ENCODE assay signal across 26 mouse cellular contexts in genomic region chr2:163826494-163826893, GRCm38 (mm10). TPM values are rescaled to one million over a fixed set of nuclear protein-coding genes. Genes with fewer than 3 reads are reported as not detected.
DNase-seq lines count a peak whose midpoint lies in the region; ATAC-seq and TF ChIP-seq lines count a peak whose summit lies in the region.
"Had no signal": no experiment of that assay in that cellular context is flagged by ENCODE, and none has a peak within 500 bp of the region (broad histone marks: within the 10 kb centered on the region; RNA-seq: fewer than 3 reads in every experiment).

No protein-coding gene starts in this region.

- H3ac ChIP-seq in C2C12 (ENCODE audit: control insufficient read depth, insufficient read length, low read depth): no peak overlapping the region

- no peak for TF ChIP-seq CTCF in C2C12 (IDR thresholded peaks at IDR 0.05; ENCODE audit: control insufficient read depth, insufficient read depth, insufficient read length)

- H3K27me3 ChIP-seq in C2C12 (ENCODE audit: control insufficient read depth, insufficient read depth, insufficient read length): no peaks in the 10 kb centered on the region
- H3K27me3 ChIP-seq: forebrain, embryonic 15.5 days; midbrain, embryonic 15.5 days had no signal

- no peak; the same call in none of the 2 replicates for ATAC-seq in megakaryocyte progenitor cell, adult 5-6 weeks (replicated peaks; ENCODE audit: poor library complexity)
- ATAC-seq: forebrain, embryonic 15.5 days; midbrain, embryonic 15.5 days had no signal

- H3K4me3 ChIP-seq in C2C12 (ENCODE audit: insufficient read depth, poor library complexity, severe bottlenecking): no peak overlapping the region
- H3K4me3 ChIP-seq: erythroblast, embryonic 14.5 days; forebrain, embryonic 15.5 days; heart, embryonic 15.5 days; hindbrain, embryonic 10.5 days; layer of hippocampus, adult 2 months; midbrain, embryonic 15.5 days had no signal

- H3K79me2 ChIP-seq in C2C12 (ENCODE audit: control insufficient read depth, insufficient read depth): no peaks in the 10 kb centered on the region

- no peaks in the 10 kb centered on the region for H3K36me3 ChIP-seq in C2C12 (ENCODE audit: control insufficient read depth, insufficient read depth)
- H3K36me3 ChIP-seq: forebrain, embryonic 15.5 days; heart, embryonic 15.5 days; hindbrain, embryonic 10.5 days; midbrain, embryonic 15.5 days had no signal

- H3K79me3 ChIP-seq in C2C12 (ENCODE audit: low read depth): no peaks in the 10 kb centered on the region

- DNase-seq in adrenal gland, postnatal 36 days: peak; percentile 28 to 35
- DNase-seq in adrenal gland, adult 18-20 months (ENCODE audit: low spot score in 2 of 2): no peak
- peak; percentile 68 for DNase-seq in fibroblast of lung, adult 2 months (ENCODE audit: low read depth)
- DNase-seq in lung, postnatal 25 days (ENCODE audit: low spot score): peak; percentile 55
- no peak for DNase-seq in spleen, postnatal 36 days (ENCODE audit: low spot score in 2 of 2)
- DNase-seq in kidney, adult 11 months: no peak
- DNase-seq: cerebellum, adult 18-20 months; cerebellum, postnatal 36 days; gastrocnemius, postnatal 14 days; kidney, adult 8-10 months; kidney, postnatal 14 days; lung, embryonic 14.5 days; thymus, postnatal 25 days had no signal

TF ChIP-seq in C2C12, 6 proteins besides CTCF, POLR2A, EP300 and RAD21:
- no peak for TF ChIP-seq MAX (IDR thresholded peaks at IDR 0.05)
- peak; percentile 86 for TF ChIP-seq USF1 (IDR thresholded peaks at IDR 0.05; ENCODE audit: low read depth)

RNA-seq across cellular contexts. Expression of gene Ccn5, which starts 5.8 kb away (rescaled TPM):
- under 1 TPM in 1 of 2 experiments, not detected in 1; 0.63 TPM for total RNA-seq in adrenal gland, postnatal 36 days (2021)
- under 1 TPM in 1 of 2 experiments, not detected in 1; 0.51 TPM for total RNA-seq in adrenal gland, adult 18-20 months (2021)
- 0.78 TPM for polyA plus RNA-seq in C2C12 (2012; fragmentation: generic; extraction: Trizol)
- 0.25 TPM in 1 of 2 replicates, not detected in the other for total RNA-seq in megakaryocyte progenitor cell, adult 5-6 weeks (2015)
- total RNA-seq in megakaryocyte progenitor cell, adult 5-6 weeks (2017): not detected in 2 replicates
- total RNA-seq: layer of hippocampus, adult 2 months; left cerebral cortex, postnatal 25 days; megakaryocyte-erythroid progenitor cell, adult 5-6 weeks had no signal
- polyA plus RNA-seq: erythroblast, embryonic 14.5 days had no signal

RNA-seq across cellular contexts. Expression of gene Kcnk15, which starts 27.0 kb away (rescaled TPM):
- not detected for total RNA-seq in adrenal gland, postnatal 36 days (2021)
- total RNA-seq in adrenal gland, adult 18-20 months (2021): not detected
- not detected for polyA plus RNA-seq in C2C12 (2012; fragmentation: generic; extraction: Trizol)
- not detected in 2 replicates for total RNA-seq in megakaryocyte progenitor cell, adult 5-6 weeks (2015)
- not detected in 2 replicates for total RNA-seq in megakaryocyte progenitor cell, adult 5-6 weeks (2017)
- total RNA-seq: gastrocnemius, postnatal 14 days; heart, adult 8-10 months; layer of hippocampus, adult 2 months; liver, adult 2 months; megakaryocyte-erythroid progenitor cell, adult 5-6 weeks had no signal
- polyA plus RNA-seq: erythroblast, embryonic 14.5 days; forebrain, embryonic 15.5 days; heart, embryonic 15.5 days; hindbrain, embryonic 10.5 days; liver, adult 2 months; lung, embryonic 14.5 days; testis, adult 2 months had no signal

Comparison
In these comparisons a context has a peak if more than half of its experiments do, and no peak if none do; other contexts are left out.
1. DNase-seq: peak in adrenal gland, postnatal 36 days (2 of 2), fibroblast of lung, adult 2 months (single experiment) and lung, postnatal 25 days (single experiment); none in adrenal gland, adult 18-20 months (0 of 2), spleen, postnatal 36 days (0 of 2) and kidney, adult 11 months (single experiment).